Mouse (Mus musculus) MEL-GATA-1-ER (cell line): ENCODE measurements around the gene Slk.
A peak's percentile ranks its signal among the peaks of the same experiment; 100 is the strongest.

Experiments used
- DNase-seq: peaks from one replicate; pipeline ENCODE4 v3.0.0-alpha.2; 2012; ENCODE audit warnings: low read depth; ENCODE audit errors: extremely low read depth

Gene Slk

DNA sequence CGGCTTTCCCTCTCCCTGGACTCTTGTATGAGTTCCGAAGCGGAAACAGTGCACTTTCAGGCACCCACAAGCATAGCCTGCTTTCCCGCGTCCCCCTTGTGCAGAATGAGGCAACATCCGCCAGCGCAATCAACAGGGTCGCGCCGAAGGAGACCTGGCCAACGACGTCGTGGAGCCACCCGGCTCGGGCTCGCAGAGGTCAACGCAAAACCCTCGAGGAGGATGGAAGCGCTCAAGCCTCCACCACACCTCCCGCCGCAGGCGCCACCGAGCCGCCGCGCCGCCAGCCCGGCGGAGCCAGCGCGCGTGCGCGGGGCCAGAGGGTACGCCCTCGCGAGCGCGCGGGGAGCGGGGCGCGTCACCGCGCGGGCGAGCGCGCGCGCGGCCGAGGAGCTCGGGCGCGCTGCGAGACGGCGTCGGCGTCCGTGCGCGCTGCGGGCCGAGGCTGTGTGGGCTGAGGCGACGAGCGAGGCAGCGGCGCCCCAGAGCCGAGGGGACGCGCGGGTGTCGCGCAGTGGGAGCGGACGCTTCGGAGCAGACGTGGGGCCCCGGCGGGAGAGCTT, at the start of gene Slk:
Slk (plus strand) TSS at position 454 of the 563 bp plus-strand sequence.
- peak; percentile 71 for DNase-seq

DNA sequence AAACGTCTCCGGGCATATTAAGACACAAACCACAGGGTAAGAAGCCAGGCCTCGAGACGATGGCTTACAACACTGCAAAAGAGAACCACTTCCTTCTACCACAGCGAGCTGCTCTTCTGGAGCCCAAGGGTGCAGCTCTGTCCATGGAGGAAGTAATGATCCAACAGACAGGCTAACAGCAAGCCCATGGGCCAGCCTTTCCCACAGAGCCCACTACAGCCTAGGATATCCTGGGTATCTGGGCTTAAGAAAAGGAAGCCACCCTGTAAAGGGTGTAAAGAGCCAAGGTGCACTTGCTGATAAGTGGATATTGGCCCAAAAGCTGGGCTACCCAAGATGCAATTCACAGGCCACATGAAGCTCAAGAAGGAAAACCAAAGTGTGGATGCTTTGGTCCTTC, 48.2 kb upstream of the Slk start:
- peak; percentile 82 for DNase-seq

DNA sequence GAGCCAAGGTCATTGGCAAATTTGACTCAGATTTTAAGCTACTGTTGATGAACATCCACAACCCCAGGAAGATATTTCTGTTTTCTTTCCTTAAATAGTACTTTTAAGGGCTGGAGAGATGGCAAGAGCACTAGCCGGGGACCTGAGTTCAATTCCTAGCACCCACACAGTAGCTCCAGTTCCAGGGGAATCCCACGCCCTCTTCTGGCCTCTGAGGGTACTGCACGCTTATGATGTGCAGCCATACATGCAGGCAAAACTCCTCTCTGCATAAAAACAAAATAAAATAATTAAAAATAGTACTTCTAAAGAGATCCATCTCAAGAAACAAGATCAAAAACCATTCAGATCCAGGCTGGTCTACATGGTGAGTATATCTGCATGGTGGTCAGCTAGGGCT, 47.0 kb upstream of the Slk start:
- DNase-seq, result no peak

DNA sequence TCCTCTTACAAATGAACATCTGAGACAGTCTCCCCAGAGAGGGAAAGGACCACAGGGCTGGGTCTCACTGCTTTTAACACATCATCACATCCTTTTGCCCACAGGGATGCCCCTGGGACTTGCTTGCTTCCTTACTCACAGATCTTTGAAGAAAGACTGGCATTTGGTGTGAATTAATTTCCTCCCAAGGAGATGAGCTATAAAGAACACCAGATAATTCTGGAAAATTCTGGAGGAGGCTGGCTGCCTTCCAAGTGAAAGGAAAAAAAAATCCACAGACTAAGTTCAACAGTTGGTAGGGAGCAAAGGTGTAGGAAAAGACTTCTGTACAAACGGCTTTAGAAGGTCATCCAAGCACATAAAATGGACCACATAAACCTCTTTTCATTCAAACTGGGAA, 45.3 kb upstream of the Slk start:
- no peak for DNase-seq

DNA sequence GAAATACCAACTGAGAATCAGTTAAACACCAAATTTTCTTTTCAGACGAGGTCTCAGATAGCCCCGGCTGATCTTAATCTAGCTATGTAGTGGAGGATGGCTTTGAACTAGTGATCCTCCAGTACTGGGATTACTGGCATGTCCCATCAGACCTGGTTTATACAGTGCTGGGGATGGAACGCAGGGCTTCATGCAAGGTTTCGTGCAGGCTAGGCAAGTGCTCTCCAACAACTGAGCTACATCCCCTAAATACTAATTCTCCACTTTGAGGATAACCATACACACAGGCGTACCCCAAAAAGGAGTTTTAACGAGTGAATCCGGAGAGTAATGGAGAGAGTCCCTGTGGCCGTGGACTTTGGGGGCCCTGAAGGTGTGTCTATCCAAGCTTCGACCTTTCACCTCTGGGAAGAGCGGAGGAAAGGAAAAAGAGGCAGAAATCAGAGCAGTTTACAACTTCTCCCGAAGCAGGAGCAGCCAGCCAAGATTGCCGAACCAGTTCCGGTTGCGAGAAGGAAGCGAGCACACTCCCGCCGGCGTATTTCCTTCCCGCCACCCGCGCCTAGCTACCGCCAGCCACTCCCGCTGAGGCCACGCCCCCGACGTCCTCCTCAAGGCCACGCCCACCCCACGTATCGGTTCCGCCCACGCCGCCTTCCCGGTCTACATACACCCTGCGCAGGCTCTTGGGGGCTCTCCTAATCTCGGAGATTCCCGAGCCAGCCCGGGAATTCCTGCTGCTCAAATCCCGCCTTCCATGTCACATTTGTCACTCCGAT, 42.8 kb upstream of the Slk start:
- peak; percentile 74 for DNase-seq

DNA sequence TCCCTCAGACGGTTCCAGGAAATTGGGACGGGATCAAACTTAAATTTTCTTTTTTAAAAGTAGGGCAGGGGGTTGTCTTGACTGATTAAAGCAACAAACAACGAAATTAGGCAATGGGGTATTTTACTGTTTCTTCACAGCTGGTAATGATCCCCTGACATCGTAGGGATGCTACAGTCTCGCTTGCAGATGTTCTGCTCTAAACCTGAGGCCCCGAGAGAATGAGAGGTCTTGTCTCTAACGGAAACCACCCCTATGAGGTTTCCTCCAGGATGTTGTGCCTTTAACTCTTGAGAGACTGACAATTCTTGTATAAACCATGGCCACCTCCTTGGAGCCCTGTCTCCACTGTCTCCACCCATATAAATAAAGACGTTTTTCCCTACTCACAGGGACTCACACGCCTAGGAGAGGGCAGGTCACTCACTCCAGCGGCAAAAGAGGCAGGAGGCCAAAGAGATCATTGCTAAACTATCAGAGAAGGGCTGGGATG, 42.1 kb upstream of the Slk start, which contains the start of gene Stn1:
Stn1 (minus strand) TSS at position 208 of the 493 bp plus-strand sequence.
- no peak for DNase-seq

DNA sequence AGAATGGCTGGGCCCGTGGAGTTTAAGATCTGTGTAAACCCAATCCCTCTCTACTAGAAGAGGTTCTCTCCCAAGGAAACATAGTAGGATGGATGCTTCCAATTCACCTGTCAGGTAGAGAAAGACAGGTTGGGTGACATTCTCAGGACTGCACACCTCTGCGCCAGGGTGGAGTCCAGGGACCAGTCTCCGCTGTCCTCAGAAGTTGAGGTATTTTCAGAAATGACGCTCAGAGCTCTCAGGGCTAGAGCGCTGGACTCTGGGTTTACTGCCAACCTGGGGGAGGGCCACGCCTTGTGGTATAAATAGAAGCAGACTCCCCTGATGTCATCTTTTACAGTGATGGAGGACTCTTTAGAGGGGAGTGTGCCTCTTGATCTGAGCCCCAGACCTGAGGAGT, 41.6 kb upstream of the Slk start:
- no peak for DNase-seq

DNA sequence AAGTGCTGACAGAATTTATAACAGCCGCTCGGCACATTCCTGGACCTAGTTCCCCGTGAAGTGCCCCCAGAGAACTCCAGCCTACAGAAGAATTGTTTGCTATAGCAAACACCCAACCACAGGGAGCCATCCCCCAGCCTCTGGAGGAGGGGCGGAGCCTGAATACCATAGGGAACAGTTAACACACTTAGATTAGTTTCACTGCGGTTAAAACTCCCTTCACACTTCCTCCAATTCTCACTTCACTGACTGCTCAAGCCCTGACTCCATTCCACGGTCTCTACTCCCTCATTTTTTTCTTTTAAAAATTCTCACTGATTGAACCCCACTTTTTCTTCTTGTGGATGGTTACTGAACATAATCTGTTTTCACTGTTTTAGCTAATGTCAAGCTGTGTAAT, 40.7 kb upstream of the Slk start:
- DNase-seq, result peak; percentile 85

DNA sequence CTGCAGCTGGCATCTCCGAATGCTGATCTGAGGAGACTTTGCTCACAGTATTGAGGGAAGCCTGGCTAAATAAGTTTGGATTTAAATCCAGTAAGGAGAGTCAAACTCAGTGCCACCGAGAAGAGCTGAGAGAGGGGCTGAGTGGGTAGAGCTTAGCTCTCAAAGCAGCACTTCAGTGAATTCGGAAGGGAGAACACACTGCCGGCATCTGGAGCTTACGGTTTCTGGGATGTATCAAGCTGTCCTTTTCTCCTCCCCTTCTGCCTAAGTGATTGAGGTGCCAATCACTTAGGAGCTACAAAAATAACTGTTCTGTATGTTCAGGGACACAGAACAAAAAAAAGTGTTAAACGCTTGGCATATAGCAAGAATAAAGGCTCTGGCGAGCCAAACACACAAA, 37.0 kb upstream of the Slk start:
- DNase-seq, result no peak

DNA sequence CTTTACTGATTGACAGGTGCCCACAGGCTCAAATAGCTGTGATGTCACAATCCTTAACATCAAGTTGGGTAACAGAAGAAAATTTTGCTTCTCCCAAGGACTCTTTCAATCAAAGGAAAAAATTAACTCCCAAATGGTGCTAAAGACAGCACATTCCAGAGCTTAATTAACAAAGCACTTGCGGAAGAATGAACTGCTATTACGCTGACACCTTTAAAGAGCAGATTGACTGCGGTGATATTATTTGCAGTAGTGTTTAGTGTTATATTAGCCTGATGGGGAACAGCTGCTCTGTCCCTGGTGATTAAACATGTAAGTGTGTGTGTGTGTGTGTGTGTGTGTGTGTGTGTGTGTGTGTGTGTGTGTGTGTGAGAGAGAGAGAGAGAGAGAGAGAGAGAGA, 34.4 kb upstream of the Slk start:
- DNase-seq, result no peak

DNA sequence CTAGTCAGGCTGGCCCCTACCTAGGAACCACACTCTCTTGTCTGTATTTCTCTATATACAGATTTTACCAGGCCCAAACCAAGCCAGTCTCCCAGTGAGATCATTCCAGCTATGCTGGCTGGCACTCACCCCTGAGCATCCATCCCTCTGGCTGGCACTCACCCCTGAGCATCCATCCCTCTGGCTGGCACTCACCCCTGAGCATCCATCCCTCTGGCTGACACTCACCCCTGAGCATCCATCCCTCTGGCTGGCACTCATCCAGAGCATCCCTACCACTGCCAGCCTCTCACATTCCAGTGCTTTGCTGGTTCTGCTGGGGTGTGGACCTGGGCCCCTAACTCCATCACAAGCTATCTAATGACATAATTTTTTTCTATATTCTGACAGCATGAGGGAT, 34.0 kb upstream of the Slk start:
- no peak for DNase-seq

DNA sequence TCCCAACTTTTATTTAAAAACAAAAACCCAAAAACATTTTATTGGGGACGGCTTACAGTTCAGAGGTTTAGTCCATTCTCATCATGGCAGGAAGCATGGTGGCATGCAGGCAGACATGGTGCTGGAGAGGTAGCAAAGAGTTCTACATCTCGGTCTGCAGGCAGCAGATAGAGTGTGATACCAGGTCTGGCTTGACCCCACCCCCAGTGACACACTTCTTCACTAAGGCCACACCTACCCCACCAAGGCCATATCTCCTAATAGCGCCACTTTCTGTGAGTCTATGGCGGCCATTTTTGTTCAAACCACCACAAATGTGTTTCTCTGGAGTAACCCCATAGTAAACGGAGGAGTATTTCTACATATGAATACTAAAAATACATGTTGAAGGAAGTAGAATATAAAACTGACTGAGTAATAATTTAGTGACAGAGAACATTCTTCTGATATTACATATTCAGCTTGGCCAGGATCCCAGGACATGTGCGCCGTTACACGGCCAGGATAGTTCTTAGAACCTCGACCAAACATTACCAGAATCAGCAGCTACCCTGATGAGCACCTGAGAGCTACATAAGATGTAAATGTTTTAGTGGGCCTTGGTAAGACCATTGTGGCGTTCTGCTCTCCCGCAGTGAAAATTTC, 30.9 kb upstream of the Slk start:
- no peak for DNase-seq

DNA sequence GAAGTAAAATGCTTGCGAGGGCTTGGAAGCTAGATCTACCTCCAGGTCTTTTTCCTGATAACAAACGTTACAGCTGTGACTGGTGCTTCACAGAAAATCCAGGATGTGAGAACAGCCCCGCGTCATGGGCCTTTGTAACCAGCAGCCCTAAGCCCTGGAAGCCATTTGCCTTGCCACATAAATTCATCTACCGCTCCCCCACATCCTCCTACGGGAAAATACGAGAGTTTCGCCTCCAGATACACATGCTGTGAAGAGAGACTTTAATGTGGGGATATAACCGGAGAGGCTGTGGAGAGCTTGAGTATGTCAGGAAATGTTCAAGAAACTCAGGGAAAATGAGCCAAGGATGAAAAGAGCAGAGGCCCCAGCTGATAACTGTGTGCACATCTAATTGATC, 30.3 kb upstream of the Slk start:
- no peak for DNase-seq

DNA sequence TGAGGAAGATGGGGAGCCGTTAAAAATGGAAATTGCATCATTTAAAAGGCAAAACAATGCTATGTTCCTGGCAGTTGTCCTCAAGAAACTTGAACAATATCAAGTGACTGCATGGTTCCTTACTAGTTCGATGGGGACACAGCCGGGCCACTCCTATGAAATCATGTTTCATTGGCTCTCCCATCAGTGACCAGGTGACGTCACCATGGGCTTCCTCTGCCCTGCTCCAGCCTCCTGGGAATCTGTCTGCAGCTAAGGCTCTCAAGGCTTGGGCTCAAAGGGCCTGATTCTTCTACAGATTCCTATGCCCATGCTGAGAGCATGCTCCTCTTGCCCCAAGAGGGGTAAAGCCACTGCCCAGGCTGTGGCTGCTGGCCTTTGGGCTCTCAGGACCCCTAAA, 29.9 kb upstream of the Slk start:
- DNase-seq, result no peak

DNA sequence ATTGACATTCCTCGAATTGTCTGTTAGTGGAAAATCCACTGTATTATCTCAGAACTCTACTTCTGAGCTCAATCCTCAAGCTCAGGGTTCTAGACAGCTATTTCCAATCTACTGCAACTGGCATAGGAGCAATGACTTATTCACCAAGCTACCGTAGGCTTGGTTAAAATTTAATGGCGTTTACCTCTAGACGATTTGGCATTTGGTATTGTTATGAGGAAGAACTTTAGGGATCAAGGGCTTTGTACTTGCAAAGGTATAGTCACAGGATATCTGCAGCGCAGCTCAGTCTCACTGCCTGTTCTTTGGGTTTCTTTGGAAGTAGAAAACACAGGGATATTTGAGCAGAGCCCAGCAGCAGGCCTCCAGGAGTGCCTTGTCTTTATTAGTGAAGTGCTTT, 20.3 kb upstream of the Slk start:
- no peak for DNase-seq

DNA sequence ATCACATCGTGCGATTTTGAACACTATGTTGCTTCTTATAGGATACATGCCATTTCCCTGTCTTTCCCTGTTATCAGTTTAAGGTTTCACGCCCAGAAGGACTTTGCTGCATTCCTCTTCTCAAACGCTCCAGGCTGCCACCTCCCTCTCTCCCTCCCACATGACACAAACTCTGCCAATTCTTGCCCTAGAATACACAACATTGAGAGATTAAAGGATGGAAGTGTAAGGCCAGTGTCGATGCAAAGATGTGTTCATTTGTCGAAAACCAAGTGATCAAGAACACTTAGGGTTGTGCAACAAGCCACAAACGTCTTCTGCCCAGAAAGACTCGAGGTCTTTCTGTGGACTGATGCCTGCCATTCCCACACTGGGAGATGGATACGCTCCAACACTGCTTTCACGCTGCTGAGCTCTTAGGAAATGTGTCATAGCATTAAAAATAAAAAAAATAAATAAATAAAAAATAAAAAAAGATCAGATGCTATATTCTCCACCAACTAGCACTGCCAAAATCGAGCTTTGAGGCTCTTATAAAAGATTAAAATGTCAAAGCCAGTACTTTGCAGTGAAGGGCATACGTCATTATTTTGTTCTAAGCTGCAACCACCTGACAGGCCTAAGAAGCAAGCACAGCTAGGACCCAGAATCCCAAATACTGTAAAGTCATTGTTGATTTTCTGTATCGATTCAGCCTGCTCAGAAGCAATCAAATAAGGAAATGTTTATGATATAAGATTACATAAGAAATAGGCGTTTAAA, 19.5 kb upstream of the Slk start:
- DNase-seq, result no peak

DNA sequence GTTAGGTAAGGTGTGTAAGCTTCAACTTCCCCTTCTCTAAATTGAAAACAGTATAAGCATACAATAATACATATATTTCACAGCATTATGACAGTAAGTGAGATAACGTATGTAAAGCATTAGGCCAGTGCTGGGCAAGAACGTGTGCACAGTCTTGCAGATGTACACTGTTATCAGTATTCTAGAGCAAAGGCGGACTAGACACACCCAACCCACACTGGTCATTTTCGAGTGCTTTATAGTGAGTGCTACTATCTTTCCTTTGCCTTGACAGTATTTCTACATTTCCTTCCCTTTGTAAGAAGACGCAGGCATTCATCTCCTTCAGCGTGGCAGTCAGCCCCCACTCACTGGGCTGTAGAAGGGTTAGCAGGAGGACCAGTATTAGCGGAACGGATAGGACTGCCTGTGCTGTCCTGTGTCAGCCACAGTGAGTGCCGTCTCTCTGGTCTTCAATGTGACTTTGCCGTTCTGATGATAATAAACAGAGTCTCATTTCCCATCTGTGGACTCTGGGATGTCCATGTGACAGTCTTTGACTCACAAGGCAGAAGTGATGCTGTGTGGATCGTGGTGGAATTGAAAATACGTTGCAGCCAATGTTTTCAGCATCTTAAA, 18.8 kb upstream of the Slk start:
- no peak for DNase-seq

DNA sequence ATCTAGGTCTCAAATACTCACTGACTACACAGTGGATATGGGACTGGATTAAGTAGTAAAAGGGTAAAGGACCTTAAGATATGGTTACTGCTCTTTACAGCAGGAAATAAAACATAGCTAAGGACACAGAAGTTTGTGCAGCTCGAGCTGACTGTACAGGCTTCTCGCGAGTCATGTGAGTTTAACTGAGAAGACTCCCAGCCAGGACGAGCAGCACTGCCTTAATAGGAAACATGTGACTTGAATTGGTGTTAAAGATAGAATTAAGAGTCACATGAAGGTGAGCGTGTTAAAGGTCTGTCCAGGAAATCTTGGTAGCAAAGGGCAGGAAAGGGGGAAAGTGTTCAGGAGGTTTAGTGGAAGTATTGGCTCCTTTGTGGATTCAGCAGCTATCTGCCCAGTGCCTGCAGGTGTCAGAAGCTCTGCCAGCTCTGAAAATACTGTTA, 17.5 kb upstream of the Slk start:
- no peak for DNase-seq

DNA sequence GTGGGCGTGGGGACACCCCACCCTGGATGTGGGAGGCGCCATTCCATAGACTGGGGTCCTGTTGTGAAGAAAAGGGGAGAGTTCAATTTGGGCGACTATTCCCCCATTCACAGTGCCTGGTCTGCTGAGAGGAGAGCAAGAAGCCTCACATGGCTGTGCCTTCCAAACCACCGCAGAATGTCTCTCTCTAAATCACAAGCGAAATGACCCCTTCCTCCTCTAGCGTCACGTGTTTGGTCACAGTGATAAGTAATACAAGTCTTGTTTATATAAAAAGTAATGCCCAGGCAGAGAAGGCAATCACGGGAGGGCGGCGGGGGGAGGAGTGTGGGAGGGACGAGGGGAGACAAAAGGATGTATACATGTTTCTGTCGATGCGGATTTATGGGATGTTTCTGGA, 15.8 kb upstream of the Slk start:
- DNase-seq, result no peak

DNA sequence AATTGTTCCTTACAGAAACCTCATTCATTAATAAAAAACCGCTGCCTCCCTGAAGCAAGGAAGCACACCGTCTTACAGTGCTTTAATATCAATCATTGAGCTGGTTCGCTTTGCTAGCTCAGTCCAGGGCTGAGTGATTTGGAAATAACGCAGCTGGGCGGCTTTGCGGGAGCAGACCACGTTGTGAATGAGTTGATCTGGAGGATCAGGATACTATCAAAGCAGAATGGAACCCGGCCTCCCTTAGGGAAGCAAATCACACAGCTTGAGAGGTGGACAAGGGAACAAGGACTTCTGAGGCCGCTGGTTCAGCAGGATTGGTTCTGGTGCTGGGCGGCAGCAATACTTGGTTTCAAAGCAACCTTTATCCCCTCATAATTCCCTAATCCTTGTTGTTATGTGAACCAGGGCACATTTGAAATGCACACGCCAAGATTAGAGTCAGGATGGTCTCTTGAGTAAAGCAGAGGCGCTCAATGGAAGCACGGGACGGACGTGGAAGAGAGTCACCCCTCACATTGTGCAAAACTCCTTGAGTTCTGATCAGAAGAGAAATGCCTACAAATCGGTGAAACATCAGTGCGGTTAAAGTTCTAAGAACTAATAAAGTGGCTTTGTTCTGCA, 14.3 kb upstream of the Slk start:
- no peak for DNase-seq

DNA sequence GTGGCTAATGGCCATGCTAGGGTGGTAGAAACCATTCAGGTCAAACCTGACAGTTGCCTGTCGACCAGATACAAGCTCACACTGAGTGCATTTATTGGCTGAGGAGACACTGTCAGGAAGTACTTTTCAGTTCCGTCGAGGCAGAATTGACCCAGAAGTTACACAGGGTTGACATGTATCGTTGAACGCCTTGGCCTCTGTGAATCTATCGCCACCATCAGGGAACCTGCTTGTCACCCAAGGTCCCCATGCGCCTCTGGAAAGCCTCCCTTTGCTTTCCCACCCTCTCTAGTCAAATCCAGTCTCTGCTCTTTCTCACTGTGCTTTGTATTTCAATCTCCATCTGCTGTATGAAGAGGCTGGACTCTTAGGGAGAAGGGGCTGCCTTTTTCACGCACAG, 13.5 kb upstream of the Slk start:
- no peak for DNase-seq
